Mouse (Mus musculus) heart, embryonic 14.5 days (tissue): ENCODE measurements around the gene Gm20219. TPM values are rescaled to one million over a fixed set of nuclear protein-coding genes. Genes with fewer than 3 reads are reported as not detected.
"Not testable (repeated sequence)": the region's sequence is repeated elsewhere in the genome, so short reads cannot be mapped to it uniquely, and the experiment has no call there.

Experiments
- ATAC-seq: fragments of 200-750 bp; cut with Nextera tagmentation; 2 replicates; pipeline ENCODE4 v1.8.0; 2017; ENCODE audit warnings: low read depth, moderate TSS enrichment; ENCODE audit not compliant: insufficient number of reproducible peaks, insufficient read depth, low FRiP score
- H3K27ac ChIP-seq, 2 experiments: fragments of 200-500 bp in 1 of 2; fragments of 300-500 bp in 1 of 2; sonication (generic) in 1 of 2; replicated peaks in 1 of 2; 2 replicates each; pipeline ENCODE4 v1.5.1; 2012 to 2014; ENCODE audit warnings: low read depth in 2 of 2, low read length in 2 of 2, control low read depth in 1 of 2, mild to moderate bottlenecking in 1 of 2, mixed read lengths in 1 of 2; ENCODE audit not compliant: control insufficient read depth in 1 of 2, insufficient read depth in 1 of 2
- H3K27me3 ChIP-seq: fragments of 300-500 bp; sonication (generic); 2 replicates; pipeline ENCODE4 v1.6.1; 2014; ENCODE audit warnings: mild to moderate bottlenecking, low read length, control low read depth; ENCODE audit not compliant: control insufficient read depth, insufficient read depth
- H3K36me3 ChIP-seq: fragments of 300-500 bp; sonication (generic); 2 replicates; pipeline ENCODE4 v1.6.1; 2014; ENCODE audit warnings: mild to moderate bottlenecking, control low read depth, low read length, mixed read lengths; ENCODE audit not compliant: control insufficient read depth, insufficient read depth
- H3K4me1 ChIP-seq, 2 experiments: fragments of 200-500 bp in 1 of 2; fragments of 300-500 bp in 1 of 2; sonication (generic) in 1 of 2; 2 replicates each; pipeline ENCODE4 v1.6.1; 2012 to 2014; ENCODE audit warnings: low read length in 2 of 2, control low read depth in 1 of 2, mixed read lengths in 1 of 2; ENCODE audit not compliant: control insufficient read depth in 2 of 2, insufficient read depth in 2 of 2
- H3K4me2 ChIP-seq: fragments of 300-500 bp; sonication (generic); 2 replicates; pipeline ENCODE4 v1.6.1; 2014; ENCODE audit warnings: mild to moderate bottlenecking, low read length
- H3K4me3 ChIP-seq, 2 experiments: fragments of 200-500 bp in 1 of 2; fragments of 300-500 bp in 1 of 2; sonication (generic) in 1 of 2; 2 replicates each; pipeline ENCODE4 v1.5.1; 2012 to 2014; ENCODE audit warnings: low read length in 2 of 2, mild to moderate bottlenecking in 2 of 2, control low read depth in 1 of 2, low read depth in 1 of 2, moderate library complexity in 1 of 2; ENCODE audit not compliant: control insufficient read depth in 1 of 2, insufficient read depth in 1 of 2
- H3K9ac ChIP-seq: fragments of 300-500 bp; sonication (generic); 2 replicates; pipeline ENCODE4 v1.6.1; 2014; ENCODE audit warnings: mild to moderate bottlenecking, low read length
- H3K9me3 ChIP-seq: fragments of 300-500 bp; sonication (generic); 2 replicates; pipeline ENCODE4 v1.6.1; 2016; ENCODE audit warnings: low read length, control low read depth; ENCODE audit not compliant: control insufficient read depth
- WGBS: fragments of 180-500 bp; shearing (Covaris S2); extraction: QIAGEN DNeasy Blood & Tissue Kit; methylation state at CpG from one replicate; pipeline ENCODE4 v1.1.7; 2014; 5-methylcytosine and 5-hydroxymethylcytosine counted together
- polyA plus RNA-seq: library from polyadenylated mRNA; unstranded; fragments of >200 nt; fragmentation: Nextera tagmentation; extraction: Ambion mirVana; gene quantifications from 2 replicates; pipeline ENCODE4 v1.2.1, GENCODE M21; 2014

Gm20219 gene
- polyA plus RNA-seq, 1 experiment from 2014 or later: 0.58 TPM

DNA sequence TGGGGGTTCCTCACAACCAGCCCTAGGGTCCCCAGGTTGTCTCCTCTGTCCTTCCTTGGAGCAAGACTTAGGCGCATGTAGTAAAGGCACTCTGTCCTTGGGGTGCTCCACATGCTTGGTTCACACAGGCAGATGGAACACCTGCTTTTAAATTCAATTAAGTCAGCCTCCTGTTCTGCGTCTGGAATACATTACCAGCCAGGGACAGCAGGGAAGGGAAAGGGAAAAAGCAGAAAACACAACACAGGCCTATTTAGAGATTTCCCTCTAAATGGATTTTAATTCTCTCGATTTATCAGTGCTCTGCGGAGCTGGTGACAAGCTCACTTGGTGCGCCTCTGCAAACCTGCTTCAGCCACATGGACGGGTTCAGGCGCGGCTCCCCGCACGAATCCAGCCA, 48.8 kb downstream of the Gm20219 start:
- Histone ChIP-seq H3K27me3 (peaks cover 23% of the 10 kb centered on the region), H3K36me3 (no peaks in the 10 kb centered on the region), H3K4me1 (peaks cover 2 to 3% of the 10 kb centered on the region in 2 experiments; a peak in 2 of 4 replicates), H3K4me3 (no peak overlapping the region), H3K9me3 (no peaks in the 10 kb centered on the region), H3K9ac (no peak overlapping the region), H3K27ac (no peak overlapping the region), H3K4me2 (no peak overlapping the region)
- ATAC-seq: no peak
- WGBS: 77% methylated on average over 10 of the region's 10 CpGs

DNA sequence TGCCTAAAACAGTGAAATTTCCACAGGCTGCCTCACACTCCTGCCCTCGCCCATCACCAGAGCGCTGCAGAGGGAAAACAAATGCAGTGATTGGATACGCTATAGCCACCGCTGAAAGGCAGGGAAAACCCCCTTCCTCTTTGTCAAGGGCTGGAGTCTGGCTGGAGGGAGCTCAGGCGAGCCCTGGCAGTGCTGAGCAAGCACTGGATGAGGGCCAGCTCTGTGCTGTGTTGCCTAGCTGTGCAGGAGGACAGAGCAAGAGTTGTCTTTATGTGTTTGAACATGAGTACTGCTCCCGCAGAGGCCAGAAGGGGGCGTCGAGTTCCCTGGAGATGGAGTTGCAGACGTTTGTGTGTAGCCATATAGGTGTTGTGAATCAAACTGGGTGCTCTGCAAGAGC, 51.7 kb downstream of the Gm20219 start:
- 33% methylated on average over 9 of the region's 9 CpGs for WGBS
- no peak for ATAC-seq
- no peak overlapping the region for H3K4me3 ChIP-seq
- no peak overlapping the region for H3K9ac ChIP-seq
- no peak overlapping the region for H3K27ac ChIP-seq
- no peaks in the 10 kb centered on the region; a peak in 1 of 4 replicates for H3K4me1 ChIP-seq
- H3K4me2 ChIP-seq: no peak overlapping the region
- no peaks in the 10 kb centered on the region for H3K36me3 ChIP-seq
- H3K9me3 ChIP-seq: peaks cover 7% of the 10 kb centered on the region; the same call in 1 of the 2 replicates
- H3K27me3 ChIP-seq: no peaks in the 10 kb centered on the region

DNA sequence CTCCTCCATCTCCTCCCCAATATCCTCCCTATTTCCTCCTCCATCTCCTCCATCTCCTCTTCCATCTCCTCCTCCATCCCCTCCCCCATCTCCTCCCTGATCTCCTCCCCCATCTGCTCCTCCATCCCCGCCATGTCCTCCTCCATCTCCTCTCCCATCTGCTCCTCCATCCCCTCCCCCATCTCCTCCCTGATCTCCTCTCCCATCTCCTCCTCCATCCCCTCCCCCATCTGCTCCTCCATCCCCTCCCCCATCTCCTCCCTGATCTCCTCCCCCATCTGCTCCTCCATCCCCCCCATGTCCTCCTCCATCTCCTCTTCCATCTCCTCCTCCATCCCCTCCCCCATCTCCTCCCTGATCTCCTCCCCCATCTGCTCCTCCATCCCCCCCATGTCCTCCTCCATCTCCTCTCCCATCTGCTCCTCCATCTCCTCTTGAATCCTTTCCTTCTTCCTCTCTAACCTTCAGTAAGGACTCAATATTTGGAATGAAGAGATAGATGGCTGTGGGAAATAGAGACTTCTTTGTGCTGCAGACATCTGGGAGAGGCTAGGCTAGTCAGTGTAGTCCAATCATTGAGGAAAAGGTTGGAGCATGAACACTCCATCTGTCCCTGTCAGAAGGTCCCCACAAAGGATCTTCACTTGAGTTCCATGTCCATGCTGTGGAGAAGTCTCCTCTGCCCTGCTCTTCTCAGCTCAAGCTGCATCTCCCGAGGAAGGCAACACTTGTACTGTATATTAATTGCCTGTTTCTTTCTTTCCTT, 52.4 kb downstream of the Gm20219 start:
- H3K36me3 ChIP-seq, H3K27me3 ChIP-seq, H3K4me3 ChIP-seq, H3K4me1 ChIP-seq, H3K27ac ChIP-seq, ATAC-seq, H3K9ac ChIP-seq, H3K4me2 ChIP-seq: not testable (repeated sequence)
- 43% methylated on average over 2 of the region's 2 CpGs for WGBS
- H3K9me3 ChIP-seq: peaks cover 13% of the 10 kb centered on the region; the same call in 1 of the 2 replicates

Other genes starting within 250 kb of the Gm20219 start
- gene Kdm4b, start 228.3 kb downstream of the Gm20219 start, polyA plus RNA-seq: 24.1 and 24.4 TPM in 2 replicates
- gene Ptprs, start 77.9 kb downstream of the Gm20219 start, polyA plus RNA-seq: 51.4 and 60.1 TPM in 2 replicates
- gene Znrf4, start 42.0 kb downstream of the Gm20219 start, polyA plus RNA-seq: not detected in 2 replicates
- 36.5 and 43.5 TPM in 2 replicates for gene Safb2, start 30.2 kb upstream of the Gm20219 start, polyA plus RNA-seq
- gene Safb, start 30.4 kb upstream of the Gm20219 start, polyA plus RNA-seq: 52.9 and 58.9 TPM in 2 replicates
- gene 2410015M20Rik, start 55.4 kb upstream of the Gm20219 start, polyA plus RNA-seq: 390 and 398 TPM in 2 replicates
- gene Rpl36, start 59.0 kb upstream of the Gm20219 start, polyA plus RNA-seq: 1,567 and 1,751 TPM in 2 replicates
- gene Lonp1, start 72.5 kb upstream of the Gm20219 start, polyA plus RNA-seq: 58.6 and 59.0 TPM in 2 replicates
- 0.46 and 0.50 TPM in 2 replicates for gene Catsperd, start 73.8 kb upstream of the Gm20219 start, polyA plus RNA-seq
- 54.4 and 58.1 TPM in 2 replicates for gene Ranbp3, start 118.9 kb upstream of the Gm20219 start, polyA plus RNA-seq
- 1,100 and 1,119 TPM in 2 replicates for gene Ndufa11, start 163.4 kb upstream of the Gm20219 start, polyA plus RNA-seq
- gene Vmac, start 163.6 kb upstream of the Gm20219 start, polyA plus RNA-seq: 17.7 TPM in 2 replicates
- 31.0 and 31.5 TPM in 2 replicates for gene Nrtn, start 203.1 kb upstream of the Gm20219 start, polyA plus RNA-seq
- gene Dus3l, start 210.4 kb upstream of the Gm20219 start, polyA plus RNA-seq: 28.8 and 31.3 TPM in 2 replicates
- gene Prr22, start 215.9 kb upstream of the Gm20219 start, polyA plus RNA-seq: 0.96 and 1.2 TPM in 2 replicates